Mouse (Mus musculus) embryonic facial prominence, embryonic 13.5 days (tissue): ENCODE measurements around the gene Hif3a. TPM values are rescaled to one million over a fixed set of nuclear protein-coding genes. Genes with fewer than 3 reads are reported as not detected.
A peak's percentile ranks its signal among the peaks of the same experiment; 100 is the strongest.

Source experiments
- ATAC-seq: fragments of 200-750 bp; cut with Nextera tagmentation; 2 replicates; pipeline ENCODE4 v1.8.0; 2017; ENCODE audit warnings: low read depth; ENCODE audit not compliant: insufficient number of reproducible peaks, insufficient read depth, low FRiP score, low TSS enrichment
- H3K27ac ChIP-seq: fragments of 300-500 bp; sonication (generic); 2 replicates; pipeline ENCODE4 v1.5.1; 2015; ENCODE audit warnings: moderate library complexity, mild to moderate bottlenecking, inconsistent platforms
- H3K27me3 ChIP-seq: fragments of 300-500 bp; sonication (generic); 2 replicates; pipeline ENCODE4 v1.6.1; 2015; ENCODE audit warnings: mild to moderate bottlenecking, inconsistent platforms
- H3K36me3 ChIP-seq: fragments of 300-500 bp; sonication (generic); 2 replicates; pipeline ENCODE4 v1.6.1; 2015; ENCODE audit warnings: mild to moderate bottlenecking, inconsistent platforms
- H3K4me1 ChIP-seq: fragments of 300-500 bp; sonication (generic); 2 replicates; pipeline ENCODE4 v1.6.1; 2015; ENCODE audit warnings: inconsistent platforms
- H3K4me2 ChIP-seq: fragments of 300-500 bp; sonication (generic); 2 replicates; pipeline ENCODE4 v1.6.1; 2015; ENCODE audit warnings: moderate library complexity, mild to moderate bottlenecking, inconsistent platforms
- H3K4me3 ChIP-seq: fragments of 300-500 bp; sonication (generic); 2 replicates; pipeline ENCODE4 v1.5.1; 2015; ENCODE audit warnings: mild to moderate bottlenecking, inconsistent platforms
- H3K9ac ChIP-seq: fragments of 300-500 bp; sonication (generic); 2 replicates; pipeline ENCODE4 v1.6.1; 2015; ENCODE audit warnings: mild to moderate bottlenecking, inconsistent platforms
- H3K9me3 ChIP-seq: fragments of 300-500 bp; sonication (generic); 2 replicates; pipeline ENCODE4 v1.6.1; 2016; ENCODE audit warnings: inconsistent platforms
- WGBS: fragments of 180-500 bp; shearing (Covaris S2); methylation state at CpG from one replicate; pipeline ENCODE4 v1.1.7; 2015; ENCODE audit warnings: mixed read lengths; 5-methylcytosine and 5-hydroxymethylcytosine counted together
- polyA plus RNA-seq: library from polyadenylated mRNA; unstranded; fragments of >200 nt; fragmentation: Nextera tagmentation; extraction: Ambion mirVana; gene quantifications from 2 replicates; pipeline ENCODE4 v1.2.1, GENCODE M21; 2015

Gene Hif3a
- polyA plus RNA-seq, 1 experiment from 2014 or later = 14.7 TPM

DNA sequence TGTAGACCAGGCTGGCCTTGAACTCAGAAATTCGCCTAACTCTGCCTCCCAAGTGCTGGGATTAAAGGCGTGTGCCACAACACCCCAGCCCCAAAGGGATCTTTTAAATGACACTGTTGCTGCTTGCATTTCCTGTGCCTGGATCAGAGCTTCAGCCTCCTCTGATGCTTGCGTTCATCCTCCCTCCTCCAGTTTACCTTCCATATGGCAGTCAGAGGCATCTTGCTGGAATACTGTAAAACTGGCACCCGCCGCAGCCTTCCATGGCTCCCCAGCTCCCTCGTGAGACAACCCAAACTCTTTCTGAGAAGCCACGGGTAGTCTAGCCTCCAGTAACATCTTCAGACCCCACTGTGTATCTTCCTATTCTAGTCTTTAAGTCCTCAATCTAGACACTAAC lies 33.3 kb downstream of the Hif3a start:
- Histone ChIP-seq H3K4me2 (no peak overlapping the region), H3K27me3 (no peaks in the 10 kb centered on the region), H3K9ac (no peak overlapping the region), H3K36me3 (peaks cover 45% of the 10 kb centered on the region), H3K27ac (no peak overlapping the region), H3K4me3 (no peak overlapping the region), H3K4me1 (peaks cover 33% of the 10 kb centered on the region), H3K9me3 (no peaks in the 10 kb centered on the region)
- no peak for ATAC-seq
- WGBS = 67% methylated on average over 7 of the region's 7 CpGs

DNA sequence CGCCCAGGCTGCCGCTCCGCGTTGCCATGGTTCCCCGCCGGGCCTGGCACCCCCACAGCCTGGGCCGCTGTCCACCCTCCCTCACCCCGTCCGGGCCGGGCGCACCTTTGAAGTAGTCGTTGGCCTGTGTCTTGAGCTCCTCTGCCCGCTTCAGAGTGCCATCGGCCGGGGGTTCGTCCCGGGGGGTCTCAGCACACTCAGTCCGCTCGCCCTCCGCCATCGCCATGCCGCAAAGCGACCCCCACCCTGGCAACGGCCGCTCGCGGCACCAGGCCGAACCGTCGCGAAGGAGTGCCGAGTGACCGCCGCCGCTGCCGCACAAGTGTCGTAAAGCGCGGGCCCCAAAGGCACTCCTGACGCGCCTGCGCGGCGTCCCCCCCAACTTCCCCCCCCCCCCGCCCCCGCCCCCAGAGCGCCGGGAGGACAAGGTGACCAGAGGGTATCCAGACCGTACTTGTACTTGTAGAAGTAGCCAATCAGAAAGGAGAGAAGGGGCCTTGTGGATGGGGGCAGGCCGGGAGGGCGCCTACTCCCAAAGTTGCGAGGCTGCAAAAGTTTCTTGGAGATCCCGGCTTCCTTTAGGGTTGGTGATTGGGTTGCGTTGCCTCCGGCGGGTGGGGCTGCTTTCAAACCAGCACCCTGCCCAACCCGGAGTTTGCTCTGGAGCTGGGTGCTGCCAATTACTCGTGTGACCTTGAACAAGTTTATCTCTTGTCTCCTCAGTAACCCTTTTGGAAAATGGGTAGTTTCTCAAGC lies 34.5 kb downstream of the Hif3a start, which contains the start of gene Ppp5c:
Ppp5c (minus strand) TSS at position 337 of the 756 bp plus-strand sequence.
- peak; percentile 71 for ATAC-seq
- H3K27ac ChIP-seq = peak within 1 kb of the TSS; percentile 83
- peak within 1 kb of the TSS; percentile 89 for H3K9ac ChIP-seq
- under 1% methylated on average over 57 of the region's 58 CpGs for WGBS
- H3K4me1 ChIP-seq = peaks cover 33% of the 10 kb centered on the region
- peak within 1 kb of the TSS; percentile 81 for H3K4me2 ChIP-seq
- H3K27me3 ChIP-seq = no peaks in the 10 kb centered on the region
- peaks cover 43% of the 10 kb centered on the region for H3K36me3 ChIP-seq
- no peaks in the 10 kb centered on the region for H3K9me3 ChIP-seq
- H3K4me3 ChIP-seq = peak within 1 kb of the TSS; percentile 90

DNA sequence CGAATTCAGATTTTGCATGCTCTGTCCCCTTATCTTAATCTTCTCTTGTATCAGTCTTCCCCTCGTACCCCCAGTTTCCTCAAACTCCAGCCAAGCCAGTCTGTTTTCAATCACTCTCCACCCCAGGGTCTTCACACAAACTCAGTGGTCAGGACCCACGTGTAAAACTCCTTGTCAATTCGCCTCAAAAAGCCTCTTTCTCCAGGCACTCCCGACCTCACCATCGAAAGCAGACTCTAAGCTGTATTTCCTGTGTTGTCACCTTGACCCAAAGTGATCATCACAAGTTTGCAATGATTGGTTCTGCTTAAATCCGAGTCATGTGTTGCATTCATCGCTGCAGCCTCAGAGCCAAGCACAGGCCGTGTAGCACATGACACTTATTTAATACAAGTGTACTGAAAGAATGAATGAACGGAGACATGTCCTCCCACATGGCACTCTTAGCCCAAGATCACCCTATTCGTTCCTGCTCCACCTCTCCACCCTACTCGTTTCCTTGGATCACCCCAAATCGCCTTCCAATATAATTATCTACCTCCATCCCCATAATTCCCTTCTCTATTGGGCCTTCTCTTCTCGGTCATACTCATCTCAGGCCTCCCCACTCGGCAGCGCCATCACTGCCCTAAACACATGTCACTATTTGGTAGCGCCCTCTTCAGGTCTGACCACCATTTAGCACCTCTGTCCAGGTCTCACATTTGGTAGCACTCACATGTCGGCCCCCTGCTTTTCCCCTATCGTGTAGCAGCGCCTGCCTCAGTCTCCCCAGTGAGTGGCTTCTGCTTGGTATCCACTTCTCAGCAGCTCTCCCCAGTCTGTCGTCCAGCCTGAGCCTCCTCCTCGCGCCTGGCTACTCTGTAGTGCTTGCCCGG lies 35.3 kb downstream of the Hif3a start:
- H3K9me3 ChIP-seq = no peaks in the 10 kb centered on the region
- peak overlapping the region; percentile 83 for H3K27ac ChIP-seq
- peak overlapping the region; percentile 81 for H3K4me2 ChIP-seq
- peaks cover 43% of the 10 kb centered on the region for H3K36me3 ChIP-seq
- peaks cover 33% of the 10 kb centered on the region for H3K4me1 ChIP-seq
- H3K9ac ChIP-seq = peak overlapping the region; percentile 89
- ATAC-seq = no peak; the same call in 1 of the 2 replicates
- peak overlapping the region; percentile 90 for H3K4me3 ChIP-seq
- WGBS = 5% methylated on average over 24 of the region's 24 CpGs
- H3K27me3 ChIP-seq = no peaks in the 10 kb centered on the region

DNA sequence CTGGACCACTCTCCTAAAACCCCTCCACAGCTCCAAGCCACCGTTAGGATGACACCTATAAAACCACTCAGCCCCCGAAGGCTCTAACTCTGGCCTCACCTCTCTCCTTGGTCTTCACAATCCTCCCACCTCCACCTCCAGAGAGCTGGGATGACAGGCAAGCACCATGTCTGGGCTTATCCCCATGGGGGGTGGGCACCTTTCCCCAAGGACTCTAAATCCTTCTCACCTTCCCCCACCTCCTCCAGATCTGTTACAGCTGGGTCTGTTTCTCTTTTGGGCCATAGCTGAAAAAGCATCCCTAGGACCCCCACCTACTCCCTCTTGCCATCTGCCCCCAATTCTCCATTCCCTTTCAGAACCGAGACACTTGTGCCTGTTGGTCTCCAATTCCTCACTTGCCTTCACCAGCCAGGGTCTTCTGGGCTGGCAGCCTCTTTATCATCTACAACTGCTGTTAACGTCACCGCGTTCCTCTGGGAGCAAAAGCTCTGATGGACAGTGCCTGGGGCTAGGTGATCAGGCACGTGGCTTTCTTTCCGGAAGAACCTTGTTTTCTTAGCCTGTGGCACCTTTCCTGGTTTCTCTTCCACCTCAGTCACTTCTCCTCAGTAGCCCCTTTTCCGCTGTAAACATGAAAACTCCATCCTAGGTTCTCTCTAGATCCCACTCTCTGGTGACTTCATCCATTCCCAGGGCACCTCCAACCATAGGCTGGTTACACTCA lies 36.2 kb downstream of the Hif3a start:
- Histone ChIP-seq H3K27me3 (no peaks in the 10 kb centered on the region), H3K36me3 (peaks cover 43% of the 10 kb centered on the region), H3K9ac (peak overlapping the region; percentile 89), H3K4me1 (peaks cover 33% of the 10 kb centered on the region), H3K27ac (no peak overlapping the region), H3K4me3 (peak overlapping the region; percentile 90), H3K4me2 (peak overlapping the region; percentile 81), H3K9me3 (no peaks in the 10 kb centered on the region)
- 65% methylated on average over 9 of the region's 9 CpGs for WGBS
- no peak for ATAC-seq

DNA sequence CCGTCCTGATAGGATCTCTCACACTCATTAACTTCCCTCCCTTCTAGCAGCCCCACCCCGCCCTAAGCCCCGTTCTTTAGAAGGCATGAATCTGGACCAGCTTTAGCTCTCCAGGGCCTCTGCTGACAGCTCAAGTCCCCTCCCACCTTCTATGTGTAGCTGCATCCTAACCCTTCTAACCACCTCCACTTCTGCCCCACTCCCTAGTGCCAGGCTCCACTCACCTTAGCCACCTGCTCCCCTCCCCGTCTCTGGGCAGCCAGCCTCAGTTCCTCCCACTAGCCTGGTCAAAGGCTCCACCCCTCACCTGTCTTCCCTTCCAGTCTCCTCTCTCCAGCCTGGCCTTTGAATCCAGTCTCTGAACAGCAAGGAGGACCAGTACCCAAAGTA lies 36.7 kb downstream of the Hif3a start:
- H3K9me3 ChIP-seq = no peaks in the 10 kb centered on the region
- H3K36me3 ChIP-seq = peaks cover 48% of the 10 kb centered on the region
- H3K4me1 ChIP-seq = peaks cover 33% of the 10 kb centered on the region
- whole genome bisulfite sequencing = 65% methylated on average over 4 of the region's 4 CpGs
- peak overlapping the region; percentile 81 for H3K4me2 ChIP-seq
- peak overlapping the region; percentile 90; the same call in 1 of the 2 replicates for H3K4me3 ChIP-seq
- ATAC-seq = no peak
- H3K27me3 ChIP-seq = no peaks in the 10 kb centered on the region
- peak overlapping the region; percentile 62; the same call in 1 of the 2 replicates for H3K27ac ChIP-seq
- H3K9ac ChIP-seq = peak overlapping the region; percentile 89

DNA sequence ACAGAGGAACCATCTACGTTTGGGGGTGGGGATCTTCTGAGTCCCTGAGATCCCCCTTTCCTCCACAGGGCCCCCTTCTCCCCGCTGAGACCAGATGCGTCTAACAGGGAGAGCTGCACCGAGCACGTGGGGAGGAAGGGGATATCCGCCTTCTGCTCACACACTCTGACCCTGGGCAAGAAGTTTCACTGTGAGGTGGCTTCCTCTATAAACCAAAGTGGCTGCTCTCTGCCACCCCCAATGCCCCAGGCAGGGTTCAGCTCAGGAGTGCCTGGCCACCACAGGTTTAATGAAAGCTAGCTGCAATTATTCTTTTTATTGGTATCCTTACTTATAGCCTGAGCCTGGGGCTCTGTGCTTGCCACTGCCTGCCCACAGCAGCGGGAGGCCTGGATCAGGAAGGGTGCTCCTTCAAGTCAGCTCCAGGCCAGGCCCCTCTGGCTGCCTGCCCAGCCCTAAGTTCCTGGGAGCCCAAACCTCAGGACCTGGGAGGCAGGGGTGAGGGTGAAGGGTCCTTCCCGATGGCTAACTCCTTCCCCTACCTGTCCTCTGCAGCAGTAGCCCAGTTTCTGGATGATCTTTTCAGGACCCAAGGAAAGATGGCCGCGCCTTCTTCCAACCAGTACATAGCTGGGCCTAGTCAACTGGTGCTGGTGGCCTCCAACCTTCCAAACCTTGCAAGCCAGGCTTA lies 37.3 kb downstream of the Hif3a start:
- Histone ChIP-seq H3K27ac (peak overlapping the region; percentile 62; the same call in 1 of the 2 replicates), H3K9ac (peak overlapping the region; percentile 89; the same call in 1 of the 2 replicates), H3K36me3 (peaks cover 50% of the 10 kb centered on the region), H3K4me1 (peaks cover 33% of the 10 kb centered on the region), H3K4me3 (0 out of 2 replicates have a peak overlapping the region, but pooled peaks have one; percentile 90), H3K4me2 (peak overlapping the region; percentile 81), H3K27me3 (no peaks in the 10 kb centered on the region), H3K9me3 (no peaks in the 10 kb centered on the region)
- WGBS = 73% methylated on average over 10 of the region's 10 CpGs
- no peak for ATAC-seq

DNA sequence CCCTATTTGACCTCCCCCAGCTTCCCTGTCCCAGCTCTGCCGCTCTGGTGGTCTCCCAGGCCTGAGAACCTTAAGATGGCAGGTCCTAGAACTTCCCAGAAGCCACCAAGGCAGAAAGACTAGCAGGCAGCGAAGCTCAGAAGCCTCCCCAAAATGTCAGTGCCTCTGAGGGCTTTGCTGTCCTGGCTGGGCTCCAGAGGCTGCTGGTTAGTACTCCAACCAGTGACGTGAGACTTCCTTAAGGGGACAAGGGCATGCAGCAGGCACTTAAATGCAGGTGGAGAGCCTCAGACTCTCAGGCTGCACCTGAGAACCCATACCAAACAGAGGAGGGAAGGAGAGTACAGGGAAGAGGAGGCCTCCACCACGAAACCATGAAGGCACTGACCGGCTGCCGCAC lies 38.1 kb downstream of the Hif3a start:
- Histone ChIP-seq H3K9ac (peak overlapping the region; percentile 49; the same call in 1 of the 2 replicates), H3K36me3 (peaks cover 58% of the 10 kb centered on the region), H3K4me1 (peaks cover 33% of the 10 kb centered on the region), H3K27me3 (no peaks in the 10 kb centered on the region), H3K27ac (peak overlapping the region; percentile 33; the same call in 1 of the 2 replicates), H3K4me2 (0 out of 2 replicates have a peak overlapping the region, but pooled peaks have one; percentile 81), H3K9me3 (no peaks in the 10 kb centered on the region), H3K4me3 (no peak overlapping the region)
- no peak for ATAC-seq
- WGBS = 95% methylated on average over 6 of the region's 6 CpGs

DNA sequence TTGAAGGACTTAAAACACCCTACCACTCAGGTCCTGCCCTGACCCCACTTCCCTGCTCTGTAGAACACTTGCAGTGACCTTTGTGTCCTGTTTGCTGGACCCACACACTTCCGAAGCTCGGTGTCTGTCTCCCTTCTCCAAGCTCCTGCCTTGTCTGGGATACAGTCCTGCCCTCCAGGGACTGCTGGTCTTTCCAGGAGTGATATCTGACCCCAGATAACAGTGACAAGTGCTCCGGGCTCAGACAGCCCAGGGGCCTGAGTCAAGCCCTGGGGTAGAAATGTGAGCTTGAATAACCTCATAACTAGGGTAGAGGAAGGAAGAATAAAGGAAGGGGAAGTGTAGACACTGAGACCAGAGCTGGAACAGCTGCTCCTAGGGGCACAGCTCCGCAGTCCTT lies 38.5 kb downstream of the Hif3a start:
- H3K4me2 ChIP-seq = no peak overlapping the region
- no peak for ATAC-seq
- H3K4me3 ChIP-seq = no peak overlapping the region
- H3K27ac ChIP-seq = peak overlapping the region; percentile 33; the same call in 1 of the 2 replicates
- H3K9me3 ChIP-seq = no peaks in the 10 kb centered on the region
- H3K4me1 ChIP-seq = peaks cover 33% of the 10 kb centered on the region
- WGBS = 73% methylated on average over 4 of the region's 4 CpGs
- H3K36me3 ChIP-seq = peaks cover 62% of the 10 kb centered on the region
- H3K9ac ChIP-seq = peak overlapping the region; percentile 49; the same call in 1 of the 2 replicates
- H3K27me3 ChIP-seq = no peaks in the 10 kb centered on the region

DNA sequence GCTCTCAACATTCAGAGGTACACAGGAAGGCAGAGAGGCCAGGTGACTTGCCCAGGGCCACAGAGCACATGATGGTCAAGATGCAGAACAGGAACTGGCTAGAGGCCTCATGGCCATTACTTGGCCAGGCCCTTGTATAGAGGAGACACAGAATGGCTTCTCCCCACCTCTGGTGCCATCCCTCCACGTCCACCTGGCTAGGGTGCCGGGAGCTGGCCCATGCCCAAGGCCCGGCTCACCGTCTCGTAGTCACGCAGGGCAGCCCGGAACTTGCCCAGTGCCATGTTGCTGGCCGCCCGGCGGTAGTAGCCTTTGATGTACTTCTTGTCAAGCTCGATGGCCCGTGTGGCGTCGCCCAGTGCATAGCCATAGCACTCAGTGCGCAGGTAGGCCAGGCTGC lies 40.1 kb downstream of the Hif3a start:
- Histone ChIP-seq H3K4me1 (peaks cover 33% of the 10 kb centered on the region), H3K36me3 (peaks cover 68% of the 10 kb centered on the region), H3K9me3 (no peaks in the 10 kb centered on the region), H3K4me2 (no peak overlapping the region), H3K4me3 (no peak overlapping the region), H3K27ac (no peak overlapping the region), H3K27me3 (no peaks in the 10 kb centered on the region), H3K9ac (peak overlapping the region; percentile 11; the same call in 1 of the 2 replicates)
- 93% methylated on average over 15 of the region's 15 CpGs for WGBS
- ATAC-seq = no peak

DNA sequence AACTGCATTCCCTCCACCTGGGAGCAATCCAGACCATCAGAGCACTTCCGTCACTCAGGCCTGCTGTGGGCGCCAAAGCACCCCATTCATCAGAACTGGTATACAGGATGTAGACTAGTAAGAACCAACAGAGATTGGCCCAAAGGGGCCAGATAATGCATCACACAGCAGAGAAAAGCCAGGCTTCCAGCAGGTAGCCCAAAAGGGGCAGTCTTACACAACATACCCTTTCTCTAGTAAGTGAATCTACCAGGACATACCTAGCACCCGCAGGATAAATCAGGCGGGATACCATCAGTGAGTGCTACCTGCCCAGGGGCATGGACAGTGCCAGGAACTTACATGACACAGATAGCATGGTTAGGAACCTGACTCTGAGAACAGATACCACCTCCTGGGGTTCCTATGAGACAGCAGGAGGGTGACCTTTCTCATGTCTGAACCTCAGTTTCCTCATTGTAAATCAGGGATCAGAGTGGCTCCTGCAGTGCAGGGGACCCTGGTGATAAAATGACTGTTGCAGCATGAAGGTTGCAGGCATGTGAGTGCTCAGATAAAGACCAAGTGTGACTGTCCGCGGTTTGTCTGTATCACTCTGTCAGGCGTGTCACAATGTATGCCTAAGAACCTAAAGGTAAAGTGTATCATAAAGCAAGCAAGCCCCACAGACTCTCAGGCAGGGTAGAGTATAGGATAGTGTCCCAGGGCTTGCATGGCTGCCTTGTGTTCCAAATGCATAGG lies 42.6 kb downstream of the Hif3a start:
- Histone ChIP-seq H3K4me1 (peaks cover 11% of the 10 kb centered on the region), H3K27ac (no peak overlapping the region), H3K9me3 (no peaks in the 10 kb centered on the region), H3K36me3 (peaks cover 87% of the 10 kb centered on the region), H3K27me3 (no peaks in the 10 kb centered on the region), H3K9ac (0 out of 2 replicates have a peak overlapping the region, but pooled peaks have one; percentile 27), H3K4me3 (no peak overlapping the region), H3K4me2 (no peak overlapping the region)
- WGBS = 90% methylated on average over 7 of the region's 7 CpGs
- no peak for ATAC-seq
